Mouse (Mus musculus) forebrain, postnatal 0 days (tissue): ENCODE measurements around the gene Igfbpl1. TPM values are rescaled to one million over a fixed set of nuclear protein-coding genes. Genes with fewer than 3 reads are reported as not detected.

Source experiments
- ATAC-seq: fragments of 200-750 bp; cut with Nextera tagmentation; 2 replicates; pipeline ENCODE4 v1.8.0; 2017; ENCODE audit warnings: mild to moderate bottlenecking, moderate library complexity
- DNase-seq: peaks from one replicate; pipeline ENCODE4 v3.0.0-alpha.2; 2015
- H3K27ac ChIP-seq: fragments of 300-500 bp; sonication (generic); 2 replicates; pipeline ENCODE4 v1.5.1; 2014; ENCODE audit warnings: low read depth, mild to moderate bottlenecking, antibody characterized with exemption, low read length, moderate library complexity, mixed read lengths
- H3K27me3 ChIP-seq: fragments of 300-500 bp; sonication (generic); 2 replicates; pipeline ENCODE4 v1.6.1; 2014; ENCODE audit warnings: mild to moderate bottlenecking, low read length, mixed read lengths; ENCODE audit not compliant: insufficient read depth
- H3K36me3 ChIP-seq: fragments of 300-500 bp; sonication (generic); 2 replicates; pipeline ENCODE4 v1.6.1; 2014; ENCODE audit warnings: mild to moderate bottlenecking, moderate library complexity; ENCODE audit not compliant: insufficient read depth
- H3K4me1 ChIP-seq: fragments of 300-500 bp; sonication (generic); 2 replicates; pipeline ENCODE4 v1.6.1; 2014; ENCODE audit warnings: antibody characterized with exemption; ENCODE audit not compliant: insufficient read depth
- H3K4me2 ChIP-seq: fragments of 300-500 bp; sonication (generic); 2 replicates; pipeline ENCODE4 v1.6.1; 2014; ENCODE audit warnings: low read depth, mild to moderate bottlenecking, moderate library complexity
- H3K4me3 ChIP-seq: fragments of 300-500 bp; sonication (generic); 2 replicates; pipeline ENCODE4 v1.5.1; 2014; ENCODE audit warnings: low read depth, low read length, mixed read lengths
- H3K9ac ChIP-seq: fragments of 300-500 bp; sonication (generic); 2 replicates; pipeline ENCODE4 v1.6.1; 2014; ENCODE audit warnings: mild to moderate bottlenecking
- H3K9me3 ChIP-seq: fragments of 300-500 bp; sonication (generic); 2 replicates; pipeline ENCODE4 v1.6.1; 2016; ENCODE audit warnings: low read length
- CTCF ChIP-seq: sonication (generic); IDR thresholded peaks from 2 replicates; pipeline ENCODE4 v1.5.1; 2016; ENCODE audit warnings: antibody characterized with exemption, control low read depth, low read depth
- WGBS: fragments of 180-500 bp; shearing (Covaris S2); extraction: QIAGEN DNeasy Blood & Tissue Kit; methylation state at CpG from one replicate; pipeline ENCODE4 v1.1.7; 2014; 5-methylcytosine and 5-hydroxymethylcytosine counted together
- polyA plus RNA-seq: library from polyadenylated mRNA; unstranded; fragments of >200 nt; fragmentation: Nextera tagmentation; extraction: Ambion mirVana; gene quantifications from 2 replicates; pipeline ENCODE4 v1.2.1, GENCODE M21; 2015
- total RNA-seq: library from RNA; depleted of rRNA; stranded (reverse); fragments of >200 nt; gene quantifications from 2 replicates; pipeline ENCODE4 v1.2.3, GENCODE M21; 2014

Gene Igfbpl1
- total and polyA plus RNA-seq, 2 experiments from 2014 or later = 41.0 to 123 TPM

GRCm38 (mm10) chr4:45833461-45833860 is 6.7 kb upstream of the Igfbpl1 start:
- no peak overlapping the region for H3K4me3 ChIP-seq
- no peak overlapping the region for H3K4me2 ChIP-seq
- H3K27ac ChIP-seq = no peak overlapping the region
- TF ChIP-seq CTCF = no peak
- H3K9ac ChIP-seq = no peak overlapping the region
- ATAC-seq (no peak), DNase-seq (no peak)
- H3K9me3 ChIP-seq = no peaks in the 10 kb centered on the region
- H3K27me3 ChIP-seq = no peaks in the 10 kb centered on the region
- H3K36me3 ChIP-seq = no peaks in the 10 kb centered on the region
- peaks cover 21% of the 10 kb centered on the region for H3K4me1 ChIP-seq
- WGBS = 36% methylated on average over 5 of the region's 5 CpGs

DNA sequence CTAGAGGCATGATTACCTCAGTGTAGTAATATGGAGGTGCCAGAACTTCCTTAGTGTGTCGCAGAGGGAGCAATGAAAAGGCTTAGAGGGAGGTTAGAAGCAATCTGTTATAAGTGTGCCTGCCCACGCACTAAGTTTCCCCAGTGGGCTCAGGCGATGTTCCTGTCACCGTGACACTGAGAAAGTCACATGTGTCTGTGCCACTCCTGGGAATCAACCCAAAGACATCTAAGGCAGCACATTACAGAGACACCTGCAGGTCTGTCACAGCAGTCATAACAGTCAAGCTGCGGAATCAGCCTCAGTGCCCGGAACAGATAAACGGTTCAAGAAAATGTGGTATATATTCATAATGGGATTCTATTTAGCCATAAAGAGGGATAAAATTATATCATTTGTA is 5.3 kb upstream of the Igfbpl1 start:
- H3K36me3 ChIP-seq = no peaks in the 10 kb centered on the region
- H3K27ac ChIP-seq = no peak overlapping the region
- H3K27me3 ChIP-seq = no peaks in the 10 kb centered on the region
- DNase-seq (no peak), ATAC-seq (peak; percentile 76)
- 54% methylated on average over 7 of the region's 7 CpGs for WGBS
- no peak overlapping the region for H3K9ac ChIP-seq
- no peak for TF ChIP-seq CTCF
- H3K9me3 ChIP-seq = no peaks in the 10 kb centered on the region
- H3K4me1 ChIP-seq = peaks cover 21% of the 10 kb centered on the region
- H3K4me2 ChIP-seq = no peak overlapping the region
- no peak overlapping the region for H3K4me3 ChIP-seq

GRCm38 (mm10) chr4:45829907-45830759 is 3.4 kb upstream of the Igfbpl1 start:
- Histone ChIP-seq H3K9ac (no peak overlapping the region), H3K9me3 (no peaks in the 10 kb centered on the region), H3K27me3 (no peaks in the 10 kb centered on the region), H3K36me3 (no peaks in the 10 kb centered on the region), H3K27ac (peak overlapping the region; percentile 50; the same call in 1 of the 2 replicates), H3K4me3 (no peak overlapping the region), H3K4me2 (no peak overlapping the region), H3K4me1 (peaks cover 21% of the 10 kb centered on the region)
- 15% methylated on average over 13 of the region's 13 CpGs for WGBS
- ATAC-seq = no peak
- no peak for TF ChIP-seq CTCF
- DNase-seq = no peak

- no peak for TF ChIP-seq CTCF
- Histone ChIP-seq H3K4me2 (peak overlapping the region; percentile 75), H3K36me3 (no peaks in the 10 kb centered on the region; the same call in 1 of the 2 replicates), H3K27me3 (no peaks in the 10 kb centered on the region), H3K4me3 (peak overlapping the region; percentile 62), H3K4me1 (peaks cover 26% of the 10 kb centered on the region), H3K27ac (peak overlapping the region; percentile 90), H3K9me3 (no peaks in the 10 kb centered on the region), H3K9ac (peak overlapping the region; percentile 87)
- no peak for ATAC-seq
- no peak for DNase-seq
- WGBS = 19% methylated on average over 14 of the region's 14 CpGs
These were observed 1.8 kb downstream of the Igfbpl1 start for GRCm38 (mm10) chr4:45824761-45825556.

- Histone ChIP-seq H3K9me3 (no peaks in the 10 kb centered on the region), H3K4me3 (peak overlapping the region; percentile 62), H3K4me1 (peaks cover 28% of the 10 kb centered on the region), H3K27me3 (no peaks in the 10 kb centered on the region), H3K36me3 (no peaks in the 10 kb centered on the region; the same call in 1 of the 2 replicates), H3K9ac (peak overlapping the region; percentile 87), H3K4me2 (peak overlapping the region; percentile 75), H3K27ac (peak overlapping the region; percentile 90)
- ATAC-seq (peak; percentile 32), DNase-seq (peak; percentile 83)
- no peak for TF ChIP-seq CTCF
- 3% methylated on average over 10 of the region's 10 CpGs for WGBS
These were observed 2.5 kb downstream of the Igfbpl1 start for GRCm38 (mm10) chr4:45824049-45824760.

GRCm38 (mm10) chr4:45822781-45823575 is 3.7 kb downstream of the Igfbpl1 start:
- no peak for TF ChIP-seq CTCF
- peak overlapping the region; percentile 75 for H3K4me2 ChIP-seq
- H3K9ac ChIP-seq = peak overlapping the region; percentile 87
- no peaks in the 10 kb centered on the region; the same call in 1 of the 2 replicates for H3K36me3 ChIP-seq
- peak; percentile 83 for DNase-seq
- H3K4me1 ChIP-seq = peaks cover 37% of the 10 kb centered on the region
- ATAC-seq = peak; percentile 36; the same call in 1 of the 2 replicates
- 8% methylated on average over 11 of the region's 11 CpGs for WGBS
- H3K4me3 ChIP-seq = peak overlapping the region; percentile 62
- no peaks in the 10 kb centered on the region for H3K9me3 ChIP-seq
- no peaks in the 10 kb centered on the region for H3K27me3 ChIP-seq
- H3K27ac ChIP-seq = peak overlapping the region; percentile 90
